Mouse (Mus musculus) ES-E14 (cell line): Measurements from ENCODE around the gene Sctr. TPM values are rescaled to one million over a fixed set of nuclear protein-coding genes. Genes with fewer than 3 reads are reported as not detected.

ENCODE experiments used
- DNase-seq: peaks from one replicate; pipeline ENCODE4 v3.0.0-alpha.2; 2013; ENCODE audit warnings: low read depth, low spot score
- H3K27ac ChIP-seq: 2 replicates; pipeline ENCODE4 v1.5.1; 2012; ENCODE audit warnings: low read depth, mild to moderate bottlenecking, low read length, moderate library complexity, mixed read lengths; ENCODE audit not compliant: poor library complexity, insufficient read depth, severe bottlenecking
- H3K36me3 ChIP-seq: 2 replicates; pipeline ENCODE4 v1.6.1; 2012; ENCODE audit warnings: mild to moderate bottlenecking, low read length, moderate library complexity, mixed read lengths; ENCODE audit not compliant: control insufficient read depth, poor library complexity, insufficient read depth, severe bottlenecking
- H3K4me1 ChIP-seq, 2 experiments: fragments of 150-350 bp in 1 of 2; sonication (generic) in 1 of 2; 2 replicates each; pipeline ENCODE4 v1.6.1; 2012; ENCODE audit warnings: low read length in 2 of 2, mild to moderate bottlenecking in 1 of 2, mixed read lengths in 1 of 2; ENCODE audit not compliant: control insufficient read depth in 2 of 2, insufficient read depth in 2 of 2, poor library complexity in 1 of 2
- H3K4me3 ChIP-seq, 2 experiments: fragments of 150-350 bp in 1 of 2; sonication (generic) in 1 of 2; 2 replicates each; pipeline ENCODE4 v1.5.1; 2012; ENCODE audit warnings: low read length in 2 of 2, low read depth in 1 of 2, mild to moderate bottlenecking in 1 of 2, mixed read lengths in 1 of 2; ENCODE audit not compliant: insufficient read depth in 1 of 2, poor library complexity in 1 of 2, severe bottlenecking in 1 of 2
- H3K9ac ChIP-seq: 2 replicates; pipeline ENCODE4 v1.6.1; 2012; ENCODE audit warnings: low read depth, mild to moderate bottlenecking, low read length, mixed read lengths; ENCODE audit not compliant: poor library complexity, insufficient read depth, severe bottlenecking
- H3K9me3 ChIP-seq: fragments of 150-350 bp; sonication (generic); 2 replicates; pipeline ENCODE4 v1.6.1; 2012; ENCODE audit warnings: low read depth, mild to moderate bottlenecking, low read length; ENCODE audit not compliant: control insufficient read depth, insufficient read depth
- CHD2 ChIP-seq: IDR thresholded peaks from 2 replicates; pipeline ENCODE4 v1.6.1; 2014; ENCODE audit warnings: mild to moderate bottlenecking, low read depth, low read length, inconsistent platforms
- HCFC1 ChIP-seq: IDR thresholded peaks from 2 replicates; pipeline ENCODE4 v1.6.1; 2012; ENCODE audit warnings: low read length, inconsistent platforms, borderline replicate concordance; ENCODE audit not compliant: insufficient read depth
- MAFK ChIP-seq: IDR thresholded peaks from 2 replicates; pipeline ENCODE4 v1.6.1; 2014; ENCODE audit warnings: mild to moderate bottlenecking, low read depth, low read length, inconsistent platforms; ENCODE audit not compliant: insufficient read depth
- ZC3H11A ChIP-seq: IDR thresholded peaks from 2 replicates; pipeline ENCODE4 v1.6.1; 2012; ENCODE audit warnings: low read depth, mild to moderate bottlenecking, inconsistent platforms, low read length, borderline replicate concordance
- ZNF384 ChIP-seq: IDR thresholded peaks from 2 replicates; pipeline ENCODE4 v1.6.1; 2012; ENCODE audit warnings: low read depth, low read length, inconsistent platforms
- in situ Hi-C, 2 experiments: fragments of 600-800 bp; cut with MboI; formaldehyde crosslinking; loops; one replicate each; pipeline ENCODE4 v1.15.1; 2025; ENCODE audit warnings: low sequenced_read_pairs in 2 of 2, inconsistent platforms in 1 of 2; ENCODE audit not compliant: unreplicated experiment in 2 of 2
- total RNA-seq: library from RNA; depleted of rRNA; stranded (reverse); fragments of 300-350 nt; gene quantifications from 2 replicates; pipeline ENCODE4 v1.2.3, GENCODE M21; 2012; rRNA removed

Gene Sctr
- 0.11 and 0.22 TPM in 2 replicates for total RNA-seq

GRCm38 (mm10) chr1:120006844-120007790, at the start of gene Sctr:
Sctr (plus strand) TSS chr1:120006894.
- Histone ChIP-seq H3K9ac (0 out of 2 replicates have a peak within 1 kb of the TSS, but pooled peaks have one; percentile 18), H3K4me3 (peak within 1 kb of the TSS; percentile 52 to 66), H3K9me3 (no peaks in the 10 kb centered on the region), H3K4me1 (peaks cover 0 to 4% of the 10 kb centered on the region in 2 experiments; a peak in 1 of 4 replicates), H3K27ac (no peak within 1 kb of the TSS), H3K36me3 (no peaks in the 10 kb centered on the region)
- TF ChIP-seq ZC3H11A = no peak
- in situ Hi-C loops = no loop called here
- no peak for DNase-seq

- H3K27ac ChIP-seq = no peak overlapping the region
- no peak for DNase-seq
- no peak overlapping the region for H3K4me3 ChIP-seq
- H3K36me3 ChIP-seq = no peaks in the 10 kb centered on the region
- in situ Hi-C loops = no loop called here
- no peak overlapping the region for H3K9ac ChIP-seq
- no peaks in the 10 kb centered on the region for H3K4me1 ChIP-seq
- no peaks in the 10 kb centered on the region for H3K9me3 ChIP-seq
- TF ChIP-seq ZC3H11A = no peak
- no peak for TF ChIP-seq CHD2
- no peak for TF ChIP-seq ZNF384
- TF ChIP-seq HCFC1 = no peak
- TF ChIP-seq MAFK = no peak
Measured at GRCm38 (mm10) chr1:119957716-119958222, 48.9 kb upstream of the Sctr start.

- in situ Hi-C loops = no loop called here
- no peak for DNase-seq
- Histone ChIP-seq H3K4me3 (no peak overlapping the region), H3K9me3 (no peaks in the 10 kb centered on the region), H3K9ac (no peak overlapping the region), H3K36me3 (no peaks in the 10 kb centered on the region), H3K4me1 (no peaks in the 10 kb centered on the region), H3K27ac (no peak overlapping the region)
- no peak for TF ChIP-seq ZNF384
- TF ChIP-seq MAFK = no peak
- TF ChIP-seq ZC3H11A = no peak
- TF ChIP-seq HCFC1 = no peak
- no peak for TF ChIP-seq CHD2
Measured at GRCm38 (mm10) chr1:119959464-119959863, 47.2 kb upstream of the Sctr start.

GRCm38 (mm10) chr1:119959920-119960319, 46.8 kb upstream of the Sctr start:
- Histone ChIP-seq H3K36me3 (no peaks in the 10 kb centered on the region), H3K9ac (no peak overlapping the region), H3K4me1 (no peaks in the 10 kb centered on the region), H3K9me3 (no peaks in the 10 kb centered on the region), H3K4me3 (no peak overlapping the region), H3K27ac (no peak overlapping the region)
- in situ Hi-C loops = no loop called here
- DNase-seq = no peak
- TF ChIP-seq CHD2 (no peak), ZC3H11A (no peak), MAFK (no peak), HCFC1 (no peak), ZNF384 (no peak)
